Mouse (Mus musculus) forebrain, embryonic 12.5 days (tissue): ENCODE measurements around the gene Hepacam. TPM values are rescaled to one million over a fixed set of nuclear protein-coding genes. Genes with fewer than 3 reads are reported as not detected.

Source experiments
- ATAC-seq: fragments of 200-750 bp; cut with Nextera tagmentation; 2 replicates; pipeline ENCODE4 v1.8.0; 2017; ENCODE audit warnings: moderate TSS enrichment; ENCODE audit not compliant: low FRiP score
- H3K27ac ChIP-seq: fragments of 300-500 bp; sonication (generic); 2 replicates; pipeline ENCODE4 v1.5.1; 2016; ENCODE audit warnings: mild to moderate bottlenecking
- H3K27me3 ChIP-seq: fragments of 300-500 bp; sonication (generic); 2 replicates; pipeline ENCODE4 v1.6.1; 2016; ENCODE audit warnings: mild to moderate bottlenecking
- H3K36me3 ChIP-seq: fragments of 300-500 bp; sonication (generic); replicated peaks from 2 replicates; pipeline ENCODE4 v1.6.1; 2016; ENCODE audit warnings: mild to moderate bottlenecking
- H3K4me1 ChIP-seq: fragments of 300-500 bp; sonication (generic); 2 replicates; pipeline ENCODE4 v1.6.1; 2016
- H3K4me2 ChIP-seq: fragments of 300-500 bp; sonication (generic); 2 replicates; pipeline ENCODE4 v1.6.1; 2016; ENCODE audit warnings: mild to moderate bottlenecking, moderate library complexity
- H3K4me3 ChIP-seq: fragments of 300-500 bp; sonication (generic); replicated peaks from 2 replicates; pipeline ENCODE4 v1.5.1; 2016; ENCODE audit warnings: mild to moderate bottlenecking
- H3K9ac ChIP-seq: fragments of 300-500 bp; sonication (generic); 2 replicates; pipeline ENCODE4 v1.6.1; 2016; ENCODE audit warnings: mild to moderate bottlenecking
- H3K9me3 ChIP-seq: fragments of 300-500 bp; sonication (generic); 2 replicates; pipeline ENCODE4 v1.6.1; 2016
- WGBS: fragments of 180-500 bp; shearing (Covaris S2); methylation state at CpG from one replicate; pipeline ENCODE4 v1.1.7; 2016; 5-methylcytosine and 5-hydroxymethylcytosine counted together
- polyA plus RNA-seq: library from polyadenylated mRNA; unstranded; fragments of >200 nt; fragmentation: Nextera tagmentation; extraction: Ambion mirVana; gene quantifications from 2 replicates; pipeline ENCODE4 v1.2.1, GENCODE M21; 2016

Gene Hepacam
- polyA plus RNA-seq, 1 experiment from 2014 or later = 0.18 TPM

GRCm38 (mm10) chr9:37393482-37394131, 26.5 kb downstream of the Hepacam start:
- no peak for ATAC-seq
- no peaks in the 10 kb centered on the region for H3K9me3 ChIP-seq
- no peak overlapping the region for H3K9ac ChIP-seq
- H3K4me1 ChIP-seq = no peaks in the 10 kb centered on the region
- WGBS = 85% methylated on average over 8 of the region's 8 CpGs
- H3K27me3 ChIP-seq = no peaks in the 10 kb centered on the region
- no peaks in the 10 kb centered on the region for H3K36me3 ChIP-seq
- H3K27ac ChIP-seq = no peak overlapping the region
- H3K4me3 ChIP-seq = no peak overlapping the region
- H3K4me2 ChIP-seq = no peak overlapping the region

- H3K4me2 ChIP-seq = no peak overlapping the region
- no peak for ATAC-seq
- WGBS = 65% methylated on average over 2 of the region's 2 CpGs
- no peaks in the 10 kb centered on the region for H3K27me3 ChIP-seq
- no peaks in the 10 kb centered on the region for H3K36me3 ChIP-seq
- no peaks in the 10 kb centered on the region for H3K4me1 ChIP-seq
- no peak overlapping the region for H3K27ac ChIP-seq
- H3K9ac ChIP-seq = no peak overlapping the region
- no peak overlapping the region for H3K4me3 ChIP-seq
- H3K9me3 ChIP-seq = no peaks in the 10 kb centered on the region
Observed at GRCm38 (mm10) chr9:37400585-37400984, 33.4 kb downstream of the Hepacam start.

DNA sequence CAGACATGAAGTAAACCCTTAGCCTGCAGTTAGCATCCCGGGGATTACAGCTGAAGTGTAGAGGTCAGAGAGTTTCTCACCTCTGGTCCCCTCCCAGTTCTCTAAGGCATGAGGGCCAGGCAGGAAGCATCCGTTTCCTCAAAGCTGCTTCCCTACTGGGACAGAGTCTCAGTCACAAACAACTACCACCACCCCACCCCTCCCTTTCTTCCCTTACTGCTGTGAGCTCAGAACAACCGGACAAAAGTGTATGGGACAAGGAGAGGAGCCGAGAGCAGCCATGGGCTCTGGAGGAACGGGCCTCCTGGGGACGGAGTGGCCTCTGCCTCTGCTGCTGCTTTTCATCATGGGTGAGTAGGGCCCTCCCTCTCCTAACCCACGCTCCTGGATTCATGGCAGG, 34.7 kb downstream of the Hepacam start, which contains the start of gene Robo4:
Robo4 (plus strand) TSS at position 96 of the 400 bp plus-strand sequence.
- no peak for ATAC-seq
- H3K9ac ChIP-seq = 0 out of 2 replicates have a peak within 1 kb of the TSS, but pooled peaks have one; percentile 12
- no peak within 1 kb of the TSS for H3K27ac ChIP-seq
- H3K4me1 ChIP-seq = no peaks in the 10 kb centered on the region
- peaks cover 2% of the 10 kb centered on the region; the same call in 1 of the 2 replicates for H3K27me3 ChIP-seq
- 14% methylated on average over 7 of the region's 7 CpGs for WGBS
- no peak within 1 kb of the TSS for H3K4me2 ChIP-seq
- H3K36me3 ChIP-seq = no peaks in the 10 kb centered on the region
- H3K9me3 ChIP-seq = no peaks in the 10 kb centered on the region
- H3K4me3 ChIP-seq = no peak within 1 kb of the TSS

GRCm38 (mm10) chr9:37402501-37402900, 35.4 kb downstream of the Hepacam start:
- no peak overlapping the region for H3K4me2 ChIP-seq
- H3K27me3 ChIP-seq = peaks cover 8% of the 10 kb centered on the region; the same call in 1 of the 2 replicates
- H3K27ac ChIP-seq = no peak overlapping the region
- no peaks in the 10 kb centered on the region for H3K9me3 ChIP-seq
- no peaks in the 10 kb centered on the region for H3K4me1 ChIP-seq
- no peak overlapping the region for H3K4me3 ChIP-seq
- no peaks in the 10 kb centered on the region for H3K36me3 ChIP-seq
- WGBS = 95% methylated on average over 7 of the region's 7 CpGs
- ATAC-seq = no peak
- H3K9ac ChIP-seq = no peak overlapping the region

- 87% methylated on average over 7 of the region's 7 CpGs for WGBS
- H3K4me3 ChIP-seq = no peak overlapping the region
- peaks cover 4% of the 10 kb centered on the region for H3K4me1 ChIP-seq
Observed at GRCm38 (mm10) chr9:37403011-37403410, 35.9 kb downstream of the Hepacam start.

DNA sequence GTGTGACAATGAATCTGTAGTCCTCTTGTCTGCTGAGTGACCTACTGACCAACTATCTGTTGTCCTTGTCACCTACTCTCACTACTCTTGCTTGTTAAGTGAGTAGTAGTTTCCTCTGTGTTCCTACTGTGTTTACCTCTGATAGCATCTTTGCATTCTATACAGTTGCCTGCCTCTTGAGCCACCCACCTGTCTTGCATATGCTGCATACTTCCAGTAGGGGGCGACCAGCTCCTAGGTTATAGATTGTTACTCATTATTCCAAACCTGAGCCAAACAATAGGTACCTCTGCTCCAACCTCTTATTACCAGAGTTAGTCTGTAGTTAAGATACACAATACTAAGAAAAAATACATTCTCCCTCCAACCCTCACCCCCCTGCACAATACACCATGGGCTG, 39.2 kb downstream of the Hepacam start:
- Histone ChIP-seq H3K4me1 (peaks cover 7% of the 10 kb centered on the region), H3K4me2 (no peak overlapping the region), H3K36me3 (no peaks in the 10 kb centered on the region), H3K9ac (no peak overlapping the region), H3K27me3 (peaks cover 18% of the 10 kb centered on the region; the same call in 1 of the 2 replicates), H3K27ac (no peak overlapping the region), H3K4me3 (no peak overlapping the region), H3K9me3 (no peaks in the 10 kb centered on the region)
- peak; percentile 62 for ATAC-seq
- 0% methylated on average over 1 of the region's 1 CpGs for WGBS

More at GRCm38 (mm10) chr9:37403011-37403410, 35.9 kb downstream of the Hepacam start:
- ATAC-seq = no peak
- peaks cover 13% of the 10 kb centered on the region; the same call in 1 of the 2 replicates for H3K27me3 ChIP-seq
- H3K9ac ChIP-seq = no peak overlapping the region
- no peak overlapping the region for H3K4me2 ChIP-seq
- no peak overlapping the region for H3K27ac ChIP-seq
- no peaks in the 10 kb centered on the region for H3K36me3 ChIP-seq
- no peaks in the 10 kb centered on the region for H3K9me3 ChIP-seq

- H3K27ac ChIP-seq = no peak overlapping the region
- no peak overlapping the region for H3K9ac ChIP-seq
- peaks cover 7% of the 10 kb centered on the region for H3K4me1 ChIP-seq
- peak overlapping the region; percentile 19; the same call in 1 of the 2 replicates for H3K4me3 ChIP-seq
- WGBS = 11% methylated on average over 19 of the region's 19 CpGs
- no peaks in the 10 kb centered on the region for H3K36me3 ChIP-seq
- ATAC-seq = 0 out of 2 replicates have a peak, but pooled peaks have one; percentile 55
- no peaks in the 10 kb centered on the region for H3K9me3 ChIP-seq
- peaks cover 18% of the 10 kb centered on the region; the same call in 1 of the 2 replicates for H3K27me3 ChIP-seq
- H3K4me2 ChIP-seq = peak overlapping the region; percentile 39
Observed at GRCm38 (mm10) chr9:37407850-37408502, 40.8 kb downstream of the Hepacam start.

- Histone ChIP-seq H3K4me2 (no peak overlapping the region), H3K9me3 (no peaks in the 10 kb centered on the region), H3K27me3 (peaks cover 18% of the 10 kb centered on the region; the same call in 1 of the 2 replicates), H3K4me3 (no peak overlapping the region), H3K36me3 (no peaks in the 10 kb centered on the region), H3K27ac (no peak overlapping the region), H3K4me1 (peaks cover 7% of the 10 kb centered on the region), H3K9ac (no peak overlapping the region)
- 83% methylated on average over 8 of the region's 8 CpGs for WGBS
- ATAC-seq = no peak
Observed at GRCm38 (mm10) chr9:37409698-37410445, 42.7 kb downstream of the Hepacam start.

DNA sequence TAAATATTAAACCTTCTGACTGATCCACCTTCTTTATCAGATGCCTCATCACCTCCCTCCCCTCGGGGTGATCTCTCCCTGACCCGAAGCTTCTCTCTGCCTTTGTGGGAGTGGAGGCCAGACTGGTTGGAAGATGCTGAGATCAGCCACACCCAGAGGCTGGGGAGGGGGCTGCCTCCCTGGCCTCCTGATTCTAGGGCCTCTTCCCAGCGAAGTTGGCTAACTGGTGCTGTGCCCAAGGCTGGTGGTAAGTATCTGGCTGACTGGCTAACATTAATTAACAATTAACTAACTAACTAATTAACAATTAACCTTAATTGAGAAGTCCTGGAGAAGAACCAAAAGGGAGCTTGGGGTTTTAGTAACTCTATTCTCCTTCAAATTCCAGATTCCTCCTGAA, 45.8 kb downstream of the Hepacam start:
- Histone ChIP-seq H3K9me3 (no peaks in the 10 kb centered on the region), H3K4me3 (no peak overlapping the region), H3K27me3 (peaks cover 6% of the 10 kb centered on the region; the same call in 1 of the 2 replicates), H3K36me3 (no peaks in the 10 kb centered on the region), H3K4me2 (no peak overlapping the region), H3K9ac (no peak overlapping the region), H3K27ac (no peak overlapping the region), H3K4me1 (peaks cover 3% of the 10 kb centered on the region)
- no peak for ATAC-seq
- WGBS = 58% methylated on average over 3 of the region's 3 CpGs

- no peak for ATAC-seq
- Histone ChIP-seq H3K9ac (no peak overlapping the region), H3K27ac (no peak overlapping the region), H3K27me3 (peaks cover 7% of the 10 kb centered on the region), H3K4me1 (no peaks in the 10 kb centered on the region), H3K4me2 (no peak overlapping the region), H3K36me3 (no peaks in the 10 kb centered on the region), H3K9me3 (no peaks in the 10 kb centered on the region), H3K4me3 (no peak overlapping the region)
- 85% methylated on average over 3 of the region's 3 CpGs for WGBS
Observed at GRCm38 (mm10) chr9:37414666-37415065, 47.5 kb downstream of the Hepacam start.

DNA sequence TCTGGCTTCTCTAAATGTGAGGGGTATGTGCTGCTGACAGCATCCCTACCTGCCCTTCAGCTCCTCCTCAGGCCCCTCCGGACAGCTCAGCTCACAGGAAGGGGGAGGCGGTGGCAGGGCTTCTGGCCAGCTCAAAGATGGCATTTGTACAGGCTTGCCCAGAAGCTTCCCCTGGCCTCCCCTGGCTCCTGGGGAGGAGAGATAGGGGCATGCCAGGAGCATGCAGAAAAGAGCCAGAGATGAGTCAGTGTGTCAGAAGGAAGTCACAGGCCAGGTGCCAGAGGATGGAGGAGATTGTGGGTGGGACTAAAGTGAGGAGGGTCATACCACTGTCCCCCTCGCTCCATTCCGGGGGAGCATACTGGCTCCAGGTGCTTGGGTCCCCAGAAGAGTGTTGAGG, 51.6 kb downstream of the Hepacam start:
- H3K36me3 ChIP-seq = no peaks in the 10 kb centered on the region
- H3K27ac ChIP-seq = no peak overlapping the region
- H3K27me3 ChIP-seq = peaks cover 22% of the 10 kb centered on the region
- no peak overlapping the region for H3K9ac ChIP-seq
- WGBS = 91% methylated on average over 4 of the region's 4 CpGs
- no peak overlapping the region for H3K4me2 ChIP-seq
- H3K4me1 ChIP-seq = peaks cover 11% of the 10 kb centered on the region
- ATAC-seq = no peak
- no peak overlapping the region for H3K4me3 ChIP-seq
- H3K9me3 ChIP-seq = no peaks in the 10 kb centered on the region

GRCm38 (mm10) chr9:37420676-37421075, 53.5 kb downstream of the Hepacam start:
- WGBS = under 1% methylated on average over 27 of the region's 27 CpGs
- no peak overlapping the region for H3K27ac ChIP-seq
- H3K4me1 ChIP-seq = peaks cover 11% of the 10 kb centered on the region
- no peaks in the 10 kb centered on the region for H3K36me3 ChIP-seq
- peak overlapping the region; percentile 23; the same call in 1 of the 2 replicates for H3K4me3 ChIP-seq
- peak overlapping the region; percentile 50 for H3K4me2 ChIP-seq
- peaks cover 27% of the 10 kb centered on the region for H3K27me3 ChIP-seq
- ATAC-seq = peak; percentile 87
- H3K9me3 ChIP-seq = no peaks in the 10 kb centered on the region
- H3K9ac ChIP-seq = 0 out of 2 replicates have a peak overlapping the region, but pooled peaks have one; percentile 25
